Mouse (Mus musculus): ENCODE measurements around the gene Eed.
A peak's percentile ranks its signal among the peaks of the same experiment; 100 is the strongest.
"Not testable (repeated sequence)": the region's sequence is repeated elsewhere in the genome, so short reads cannot be mapped to it uniquely, and the experiment has no call there.

Gene Eed

GRCm38 (mm10) chr7:89980485-89981422 lies at the start of gene Eed:
Gene Eed (minus strand): TSS chr7:89980983.
- peak; percentile 97 for DNase-seq (ENCODE audit: low spot score)

- peak; percentile 50 for DNase-seq (ENCODE audit: low spot score)
These were observed 49.0 kb upstream of the Eed start for GRCm38 (mm10) chr7:90029548-90030485.

DNA sequence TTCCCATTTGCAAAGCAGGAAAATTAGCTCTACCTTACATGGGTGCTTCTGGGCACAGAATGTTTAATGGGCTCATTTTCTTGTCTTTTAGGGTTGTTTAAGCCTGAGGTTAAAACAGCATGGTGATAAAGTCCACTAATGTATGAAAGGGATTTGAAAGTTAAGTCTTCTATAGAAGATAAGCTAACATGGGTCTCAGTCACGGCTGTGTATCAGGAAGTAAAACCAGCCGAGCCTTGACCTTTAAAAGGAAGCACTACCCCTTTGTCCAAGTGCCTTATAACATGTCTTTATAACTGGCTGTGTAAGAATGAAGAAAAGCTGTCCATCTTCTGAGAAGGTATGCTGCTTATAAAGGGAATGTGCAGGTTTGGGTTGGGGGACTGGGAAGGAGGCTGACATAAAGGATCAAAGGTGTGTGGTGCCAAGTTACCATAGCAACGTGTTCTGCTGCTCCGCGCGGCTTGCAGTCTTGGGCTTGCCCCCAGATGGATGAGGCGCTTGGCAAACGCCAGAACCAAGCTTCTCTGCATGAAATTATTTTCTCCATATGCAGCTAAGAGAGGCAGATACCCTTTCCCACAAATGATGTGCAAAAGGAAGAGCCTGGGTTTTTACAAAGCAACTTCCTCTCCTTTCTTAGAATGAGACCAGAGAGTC lies 48.2 kb upstream of the Eed start:
- DNase-seq (ENCODE audit: low spot score), result peak; percentile 67

DNA sequence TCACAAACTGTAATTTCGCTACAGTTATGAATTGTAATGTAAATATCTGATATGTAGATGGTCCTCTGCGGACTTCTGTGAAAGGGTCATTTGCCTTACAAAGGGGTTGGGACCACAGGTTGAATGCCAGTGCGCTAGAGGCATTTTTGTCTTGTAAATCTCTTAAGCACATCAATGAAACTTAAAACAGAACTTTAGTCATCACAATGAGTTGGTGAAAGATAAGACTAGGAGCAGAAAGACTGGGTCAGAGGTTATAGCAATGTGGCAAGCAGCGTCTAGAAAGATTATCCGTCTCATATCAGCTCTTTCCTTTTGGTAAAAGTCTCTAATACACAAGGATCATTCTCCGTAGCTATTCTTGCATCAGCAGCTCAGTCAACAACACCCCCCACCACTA lies 44.2 kb upstream of the Eed start:
- no peak for DNase-seq (ENCODE audit: low spot score)

- DNase-seq (ENCODE audit: low spot score), result no peak
These were observed 42.4 kb upstream of the Eed start for GRCm38 (mm10) chr7:90022974-90023707.

GRCm38 (mm10) chr7:90020331-90020730 lies 39.5 kb upstream of the Eed start:
- no peak for DNase-seq (ENCODE audit: low spot score)

- no peak for DNase-seq (ENCODE audit: low spot score)
These were observed 38.8 kb upstream of the Eed start for GRCm38 (mm10) chr7:90019570-90019969.

DNA sequence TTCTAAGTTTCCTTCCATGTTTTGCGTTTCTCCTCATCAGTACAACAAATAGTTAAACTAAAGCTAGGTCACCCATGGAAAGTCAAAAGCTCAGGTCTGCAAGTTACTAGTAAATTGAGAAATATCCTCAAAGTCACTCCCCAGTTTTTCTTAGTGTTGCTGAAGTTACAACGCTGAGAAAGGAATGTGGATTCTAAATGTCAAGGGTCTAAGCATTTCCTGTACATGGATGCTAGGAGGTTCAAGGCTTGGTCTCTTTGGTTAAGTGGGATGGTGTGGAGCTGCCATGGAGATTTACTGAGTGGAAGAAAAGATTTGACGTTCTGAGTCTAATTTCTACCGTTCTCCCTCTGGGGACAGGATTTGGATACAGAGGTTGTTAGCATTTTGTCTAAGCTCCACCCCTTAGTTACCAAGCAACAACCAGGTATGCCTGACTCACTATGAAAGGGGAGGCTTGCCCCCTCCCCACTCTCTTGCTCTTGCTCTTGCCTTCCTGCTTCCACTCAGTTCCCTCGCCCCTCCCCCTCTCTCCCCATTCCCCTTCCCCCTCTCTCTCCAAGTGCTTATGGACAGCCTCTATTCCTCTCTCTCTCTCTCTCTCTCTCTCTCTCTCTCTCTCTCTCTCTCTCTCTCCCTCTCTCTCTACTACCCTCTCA lies 36.3 kb upstream of the Eed start:
- peak; percentile 48 for DNase-seq (ENCODE audit: low spot score)

DNA sequence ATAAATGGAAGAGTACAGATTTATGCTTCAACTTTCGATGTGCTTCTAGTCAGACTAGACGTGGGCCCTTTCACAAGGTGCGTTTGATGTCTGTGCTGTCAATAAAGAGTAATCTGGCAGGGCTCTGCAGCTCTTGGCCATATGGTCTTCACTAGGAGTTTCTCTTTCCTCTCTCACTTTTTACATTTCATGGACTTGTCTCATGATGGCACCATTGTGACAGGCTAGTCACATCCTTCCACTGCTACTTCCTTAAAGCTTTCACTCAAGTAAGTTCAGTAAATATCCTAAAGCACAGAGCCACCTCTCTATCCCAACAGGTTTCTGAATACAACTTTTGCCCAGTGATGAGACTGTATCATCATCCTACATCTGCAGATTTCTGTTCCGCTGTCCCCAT lies 35.7 kb upstream of the Eed start:
- DNase-seq (ENCODE audit: low spot score), result peak; percentile 30

GRCm38 (mm10) chr7:90006667-90007653 lies 26.2 kb upstream of the Eed start:
- no peak for DNase-seq (ENCODE audit: low spot score)

GRCm38 (mm10) chr7:90004781-90005180 lies 24.0 kb upstream of the Eed start:
- DNase-seq (ENCODE audit: low spot score), result no peak

- no peak for DNase-seq (ENCODE audit: low spot score)
These were observed 21.6 kb upstream of the Eed start for GRCm38 (mm10) chr7:90002375-90002774.

DNA sequence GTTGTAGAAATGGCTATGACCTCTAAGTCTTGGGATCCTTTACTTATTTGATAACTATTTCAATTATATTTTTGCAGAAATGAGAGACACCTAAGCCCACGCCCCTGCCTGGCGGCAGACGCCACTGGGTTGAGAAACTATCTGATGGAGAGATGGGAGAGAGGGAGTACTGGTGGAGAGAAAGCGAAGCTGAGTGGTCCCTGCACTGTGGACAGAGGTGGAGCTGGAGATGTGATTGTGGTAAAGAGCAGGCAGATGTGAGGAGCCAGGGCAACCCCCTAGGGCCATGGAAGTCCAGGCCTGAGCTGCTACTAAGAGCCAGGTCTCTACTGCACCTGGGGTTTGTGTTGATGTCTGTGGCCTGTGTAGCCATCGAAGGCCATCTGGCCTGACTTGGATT lies 18.7 kb upstream of the Eed start:
- DNase-seq (ENCODE audit: low spot score), result no peak

- no peak for DNase-seq (ENCODE audit: low spot score)
These were observed 17.8 kb upstream of the Eed start for GRCm38 (mm10) chr7:89998624-89999006.

DNA sequence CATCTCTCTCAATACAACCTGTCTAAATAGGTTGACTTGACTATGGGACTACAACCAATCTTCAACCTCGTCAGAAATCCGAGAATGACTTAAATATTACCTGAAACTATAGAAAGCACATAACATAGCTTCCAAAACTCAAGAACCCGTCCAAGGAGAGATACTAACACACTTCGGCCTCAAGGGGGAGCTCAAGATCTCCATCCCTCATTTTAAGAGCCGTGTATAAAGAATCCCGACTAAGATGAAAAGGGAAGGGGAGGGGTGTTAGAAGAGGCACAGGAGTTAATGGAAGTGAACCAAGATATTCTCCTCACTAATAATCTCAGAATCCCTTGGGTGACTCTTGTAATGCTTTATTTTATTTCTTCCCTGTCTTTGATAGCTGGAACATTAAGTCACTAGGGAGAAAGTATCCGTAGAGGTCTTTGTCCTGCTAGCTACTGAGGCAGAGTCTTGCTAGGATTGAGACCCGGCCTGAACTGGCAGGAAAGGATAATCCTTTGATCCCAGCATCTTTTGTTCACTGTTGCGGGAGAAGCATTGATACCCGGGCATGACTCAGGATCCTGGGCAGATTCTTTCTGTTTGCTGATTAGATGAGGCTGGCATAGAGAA lies 17.3 kb upstream of the Eed start:
- DNase-seq (ENCODE audit: low spot score), result peak; percentile 81

- not testable (repeated sequence) for DNase-seq (ENCODE audit: low spot score)
These were observed 16.7 kb upstream of the Eed start for GRCm38 (mm10) chr7:89997526-89997925.

DNA sequence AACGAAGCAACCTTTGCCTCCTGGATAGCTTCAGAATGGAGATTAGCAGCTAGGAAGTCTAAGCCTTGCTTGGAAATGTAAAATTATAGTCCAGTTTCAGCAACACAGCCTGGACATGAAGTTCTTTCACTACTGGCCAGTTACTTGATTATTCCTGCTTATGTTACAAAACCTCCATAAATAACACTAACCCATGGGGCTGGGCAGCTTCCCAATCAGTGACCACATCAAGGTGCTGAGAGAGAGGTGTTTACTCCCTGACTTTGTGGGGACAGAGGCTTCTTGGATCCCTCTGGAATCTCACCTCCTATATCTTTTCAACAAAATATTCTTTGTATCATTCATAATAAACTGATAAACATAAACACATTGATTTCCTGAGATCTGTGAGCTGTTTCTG lies 12.3 kb upstream of the Eed start:
- no peak for DNase-seq (ENCODE audit: low spot score)

DNA sequence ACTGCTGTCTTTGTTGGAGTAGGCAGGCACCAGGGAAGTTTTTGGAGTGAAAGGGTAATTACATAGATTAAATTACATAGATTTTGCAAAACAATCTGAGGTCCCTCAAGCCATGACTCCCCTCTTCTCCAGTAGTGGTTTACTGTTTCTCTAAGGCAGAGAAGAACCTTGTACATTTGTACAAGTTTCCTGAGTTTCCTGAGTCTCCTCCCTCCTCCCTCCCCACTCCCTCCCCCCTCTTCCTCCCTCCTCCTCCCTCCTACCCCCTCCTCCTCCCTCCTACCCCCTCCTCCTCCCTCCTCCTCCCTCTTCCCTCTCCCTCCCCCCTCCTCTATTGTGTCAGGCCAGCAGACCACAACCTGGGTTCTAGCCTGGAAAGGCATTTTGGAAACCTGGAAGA lies 3.6 kb upstream of the Eed start:
- no peak for DNase-seq (ENCODE audit: low spot score)

GRCm38 (mm10) chr7:89983441-89983840 lies 2.7 kb upstream of the Eed start:
- DNase-seq (ENCODE audit: low spot score), result no peak
